Mouse (Mus musculus) lung, postnatal 0 days (tissue): ENCODE measurements at regions not wholly inside any gene's neighbourhood (a gene's known extent, or its start where the extent isn't known, plus 50 kb on each side); places are given as distances from the start of the nearest gene placed in this dataset.

Experiments
- ATAC-seq: fragments of 200-750 bp; cut with Nextera tagmentation; 2 replicates; pipeline ENCODE4 v1.8.0; 2017; ENCODE audit warnings: moderate library complexity
- DNase-seq: peaks from one replicate; pipeline ENCODE4 v3.0.0-alpha.2; 2016; ENCODE audit warnings: low spot score
- H3K27ac ChIP-seq: fragments of 300-500 bp; sonication (generic); 2 replicates; pipeline ENCODE4 v1.5.1; 2014; ENCODE audit warnings: antibody characterized with exemption, mild to moderate bottlenecking, low read length, mixed read lengths
- H3K27me3 ChIP-seq: fragments of 300-500 bp; sonication (generic); replicated peaks from 2 replicates; pipeline ENCODE4 v1.6.1; 2014; ENCODE audit warnings: low read length, mixed read lengths; ENCODE audit not compliant: insufficient read depth
- H3K36me3 ChIP-seq: fragments of 300-500 bp; sonication (generic); 2 replicates; pipeline ENCODE4 v1.6.1; 2014; ENCODE audit warnings: low read length, mixed read lengths; ENCODE audit not compliant: insufficient read depth
- H3K4me1 ChIP-seq: fragments of 300-500 bp; sonication (generic); 2 replicates; pipeline ENCODE4 v1.6.1; 2014; ENCODE audit warnings: antibody characterized with exemption, low read depth, low read length, mixed read lengths; ENCODE audit not compliant: insufficient read depth
- H3K4me2 ChIP-seq: fragments of 300-500 bp; sonication (generic); replicated peaks from 2 replicates; pipeline ENCODE4 v1.6.1; 2014; ENCODE audit warnings: low read depth, mild to moderate bottlenecking, low read length, moderate library complexity, mixed read lengths
- H3K4me3 ChIP-seq: fragments of 300-500 bp; sonication (generic); 2 replicates; pipeline ENCODE4 v1.5.1; 2014; ENCODE audit warnings: low read depth, low read length
- H3K9ac ChIP-seq: fragments of 300-500 bp; sonication (generic); replicated peaks from 2 replicates; pipeline ENCODE4 v1.6.1; 2014; ENCODE audit warnings: low read depth, mild to moderate bottlenecking
- H3K9me3 ChIP-seq: fragments of 300-500 bp; sonication (generic); 2 replicates; pipeline ENCODE4 v1.6.1; 2016; ENCODE audit warnings: low read length, mixed read lengths
- CTCF ChIP-seq: IDR thresholded peaks from 2 replicates; pipeline ENCODE4 v1.5.1; 2016; ENCODE audit warnings: antibody characterized with exemption, mild to moderate bottlenecking
- EP300 ChIP-seq: IDR thresholded peaks from 2 replicates; pipeline ENCODE4 v1.6.1; 2016; ENCODE audit warnings: antibody characterized with exemption, mild to moderate bottlenecking, control low read depth
- WGBS: fragments of 180-500 bp; shearing (Covaris S2); extraction: QIAGEN DNeasy Blood & Tissue Kit; methylation state at CpG from one replicate; pipeline ENCODE4 v1.1.7; 2014; 5-methylcytosine and 5-hydroxymethylcytosine counted together

DNA sequence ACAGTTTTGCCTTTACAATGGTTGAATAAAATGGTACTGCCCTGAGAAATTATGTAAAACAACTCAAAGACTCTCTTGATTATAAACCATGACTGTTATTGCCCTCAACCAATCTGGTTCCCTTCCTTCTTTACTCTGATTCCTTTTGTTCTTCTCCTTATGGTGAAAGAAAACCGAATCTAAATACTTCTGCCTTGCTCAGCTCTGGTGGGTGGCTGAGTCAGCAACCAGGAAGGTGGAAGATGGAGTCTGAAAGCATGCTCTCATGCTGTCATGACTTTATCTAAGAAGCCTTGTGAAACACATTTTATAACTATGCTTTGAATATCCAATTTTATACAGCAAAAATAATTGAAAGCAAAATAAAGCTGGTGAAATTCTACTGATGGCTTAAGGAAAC, 212.7 kb upstream of the Gm9972 start:
- ATAC-seq: no peak
- 48% methylated on average over 1 of the region's 1 CpGs for WGBS
- TF ChIP-seq CTCF: no peak
- no peak for TF ChIP-seq EP300

DNA sequence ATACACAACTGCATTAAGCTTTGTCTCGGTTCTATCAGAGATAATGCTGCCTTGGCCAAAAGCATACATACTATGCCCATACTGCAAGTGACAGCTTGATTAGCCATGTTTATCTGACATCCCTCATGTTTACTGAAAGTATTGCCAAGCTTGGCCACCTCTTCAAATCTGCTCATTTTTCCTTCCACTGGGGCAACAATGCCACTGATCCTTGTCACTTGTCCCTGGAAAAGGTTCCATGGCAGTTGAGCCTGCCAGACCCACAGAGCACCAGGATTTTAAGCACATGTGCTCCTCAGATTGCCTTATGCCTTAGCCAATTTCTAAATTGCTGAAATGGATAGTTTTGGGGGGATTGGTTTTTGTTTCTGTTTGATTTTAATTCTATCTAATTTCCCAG, 189.8 kb upstream of the Gm9972 start:
- WGBS: 56% methylated on average over 1 of the region's 1 CpGs
- Histone ChIP-seq H3K4me1 (no peaks in the 10 kb centered on the region), H3K27ac (no peak overlapping the region), H3K9me3 (no peaks in the 10 kb centered on the region), H3K9ac (no peak overlapping the region), H3K36me3 (no peaks in the 10 kb centered on the region), H3K4me3 (no peak overlapping the region), H3K27me3 (no peaks in the 10 kb centered on the region), H3K4me2 (no peak overlapping the region)
- ATAC-seq (no peak), DNase-seq (no peak)
- TF ChIP-seq CTCF: no peak
- TF ChIP-seq EP300: no peak

More for the DNA sequence above, 212.7 kb upstream of the Gm9972 start:
- no peaks in the 10 kb centered on the region for H3K36me3 ChIP-seq
- DNase-seq: no peak
- H3K9ac ChIP-seq: no peak overlapping the region
- H3K4me2 ChIP-seq: no peak overlapping the region
- H3K4me3 ChIP-seq: no peak overlapping the region
- H3K27ac ChIP-seq: no peak overlapping the region
- H3K4me1 ChIP-seq: no peaks in the 10 kb centered on the region
- no peaks in the 10 kb centered on the region for H3K27me3 ChIP-seq
- H3K9me3 ChIP-seq: no peaks in the 10 kb centered on the region

DNA sequence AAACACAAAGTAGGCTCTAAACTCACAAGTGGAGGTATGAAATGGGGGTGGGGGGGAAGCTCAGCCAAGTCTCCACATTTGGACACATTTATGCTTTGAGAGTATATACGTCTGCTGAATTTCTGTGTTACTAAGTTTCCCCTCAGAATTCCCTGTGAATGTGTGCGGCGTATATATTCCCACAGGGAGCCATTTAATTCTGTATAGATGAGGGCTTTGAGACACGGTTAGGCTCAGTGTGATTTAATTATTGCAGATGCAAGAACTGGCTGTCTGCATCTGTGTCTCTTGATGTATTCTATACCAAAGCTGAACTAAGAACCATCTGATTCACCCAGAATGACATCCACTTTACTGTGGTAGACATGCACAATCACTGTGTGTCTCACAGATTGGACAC, 181.1 kb upstream of the Gm9972 start:
- no peak overlapping the region for H3K9ac ChIP-seq
- no peaks in the 10 kb centered on the region for H3K36me3 ChIP-seq
- H3K27me3 ChIP-seq: no peaks in the 10 kb centered on the region
- ATAC-seq: no peak
- DNase-seq: no peak
- TF ChIP-seq CTCF (no peak), EP300 (no peak)
- no peaks in the 10 kb centered on the region for H3K4me1 ChIP-seq
- no peaks in the 10 kb centered on the region for H3K9me3 ChIP-seq
- WGBS: 89% methylated on average over 4 of the region's 4 CpGs
- no peak overlapping the region for H3K4me2 ChIP-seq
- no peak overlapping the region for H3K27ac ChIP-seq
- H3K4me3 ChIP-seq: no peak overlapping the region

DNA sequence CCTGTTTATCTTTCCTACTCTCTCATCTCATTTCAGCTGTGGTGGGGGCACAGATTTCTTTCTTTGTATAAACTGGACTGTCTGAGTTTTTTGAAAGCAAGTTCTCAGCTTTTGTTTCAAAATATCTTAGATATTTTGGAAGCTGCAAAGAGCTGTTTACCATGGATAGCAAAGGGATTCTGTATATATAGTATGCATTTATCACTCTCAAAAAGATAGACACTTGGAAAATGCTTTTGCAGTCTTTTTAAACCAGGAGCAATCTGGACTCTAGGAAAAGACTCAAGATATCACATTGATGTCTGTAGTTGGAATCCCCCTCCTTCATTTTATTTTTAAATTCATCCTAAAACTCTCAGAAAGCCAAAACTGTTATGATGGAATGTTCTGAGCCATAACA, 177.9 kb upstream of the Gm9972 start:
- DNase-seq: no peak
- no peaks in the 10 kb centered on the region for H3K27me3 ChIP-seq
- no peak overlapping the region for H3K9ac ChIP-seq
- no peak overlapping the region for H3K4me3 ChIP-seq
- no peaks in the 10 kb centered on the region for H3K9me3 ChIP-seq
- H3K4me2 ChIP-seq: no peak overlapping the region
- no peaks in the 10 kb centered on the region for H3K36me3 ChIP-seq
- ATAC-seq: no peak
- H3K4me1 ChIP-seq: no peaks in the 10 kb centered on the region
- no peak for TF ChIP-seq EP300
- TF ChIP-seq CTCF: no peak
- H3K27ac ChIP-seq: no peak overlapping the region

DNA sequence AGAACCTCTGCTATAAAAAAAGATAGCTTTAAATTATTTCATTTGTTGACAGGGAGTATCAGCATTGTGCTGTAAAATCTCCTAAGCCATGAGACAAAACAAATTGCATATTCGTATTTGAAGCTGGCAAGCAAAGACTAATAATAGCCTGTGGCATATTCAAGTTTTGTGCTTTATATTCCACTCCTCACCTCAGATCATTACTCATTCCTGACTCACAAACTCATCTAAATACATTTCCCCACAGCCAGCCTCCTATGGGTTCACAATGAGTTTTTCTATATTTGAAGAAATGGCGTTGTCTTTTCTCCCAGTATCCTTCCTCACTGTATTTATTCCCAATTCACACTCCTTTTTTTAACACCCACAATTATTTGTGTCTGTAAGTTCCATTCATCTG, 161.5 kb upstream of the Gm9972 start:
- TF ChIP-seq CTCF: no peak
- TF ChIP-seq EP300: no peak
- ATAC-seq (no peak), DNase-seq (no peak)
- 78% methylated on average over 2 of the region's 2 CpGs for WGBS
- Histone ChIP-seq H3K27me3 (no peaks in the 10 kb centered on the region), H3K9ac (no peak overlapping the region), H3K9me3 (no peaks in the 10 kb centered on the region), H3K4me2 (no peak overlapping the region), H3K4me1 (no peaks in the 10 kb centered on the region), H3K36me3 (no peaks in the 10 kb centered on the region), H3K27ac (no peak overlapping the region), H3K4me3 (no peak overlapping the region)

DNA sequence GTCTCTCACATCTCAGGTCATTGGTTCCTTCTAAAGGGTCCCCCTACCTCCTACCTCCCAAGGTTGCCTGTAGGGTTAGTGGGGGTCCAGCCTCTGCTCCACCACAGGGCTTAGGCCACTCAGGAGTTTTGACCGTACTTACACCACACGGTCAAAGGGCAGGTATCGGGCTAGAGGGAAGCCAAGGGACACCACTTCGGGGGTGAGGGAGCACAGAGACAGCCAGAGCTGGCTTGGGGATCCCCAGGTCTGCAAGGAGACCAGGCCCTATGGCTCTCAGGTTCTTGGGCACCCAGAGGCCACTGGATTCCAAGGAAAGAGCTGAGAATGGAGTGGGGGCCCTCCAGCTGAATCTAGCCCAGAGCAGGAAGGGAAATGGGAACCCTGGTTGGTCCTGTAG, 135.5 kb upstream of the Gm9972 start:
- Histone ChIP-seq H3K27me3 (no peaks in the 10 kb centered on the region), H3K4me2 (no peak overlapping the region), H3K36me3 (no peaks in the 10 kb centered on the region), H3K4me1 (no peaks in the 10 kb centered on the region), H3K9me3 (no peaks in the 10 kb centered on the region), H3K4me3 (no peak overlapping the region), H3K27ac (no peak overlapping the region), H3K9ac (no peak overlapping the region)
- ATAC-seq: no peak
- no peak for DNase-seq
- 86% methylated on average over 4 of the region's 4 CpGs for WGBS
- TF ChIP-seq CTCF: no peak
- TF ChIP-seq EP300: no peak

DNA sequence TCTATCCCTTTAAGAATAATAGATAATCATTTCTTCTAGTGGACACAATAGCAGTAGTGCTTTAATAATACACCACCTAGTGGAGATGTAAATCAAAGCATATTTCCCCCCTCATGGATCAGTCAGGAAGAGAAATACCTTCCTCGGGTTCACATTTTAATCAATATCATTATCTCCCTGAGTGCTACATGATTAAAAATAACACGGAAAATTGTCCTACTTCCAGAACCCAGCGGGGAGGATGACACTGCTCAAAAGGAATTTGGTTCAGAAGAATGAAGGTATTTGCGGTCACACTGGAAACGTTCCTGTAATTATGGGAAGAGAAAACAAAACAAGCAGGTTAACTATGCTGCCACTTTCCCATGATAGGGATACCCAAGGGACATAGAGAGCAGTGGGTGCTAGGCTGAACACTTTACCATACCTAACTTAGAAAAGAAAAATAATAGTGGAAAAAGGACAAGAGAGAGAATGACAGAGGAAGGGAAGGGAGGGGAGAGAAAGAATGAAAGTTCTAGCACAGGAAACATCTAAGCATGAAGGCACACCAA, 132.0 kb upstream of the Gm9972 start:
- H3K4me3 ChIP-seq: no peak overlapping the region
- no peaks in the 10 kb centered on the region for H3K36me3 ChIP-seq
- no peak for TF ChIP-seq CTCF
- no peak for TF ChIP-seq EP300
- no peaks in the 10 kb centered on the region for H3K9me3 ChIP-seq
- no peak overlapping the region for H3K4me2 ChIP-seq
- no peaks in the 10 kb centered on the region for H3K4me1 ChIP-seq
- no peak for ATAC-seq
- H3K27ac ChIP-seq: no peak overlapping the region
- WGBS: 72% methylated on average over 5 of the region's 5 CpGs
- no peaks in the 10 kb centered on the region for H3K27me3 ChIP-seq
- H3K9ac ChIP-seq: no peak overlapping the region
- no peak for DNase-seq
